Mouse (Mus musculus) adrenal gland, postnatal 14 days (tissue): ENCODE measurements around the gene Itgb3bp. TPM values are rescaled to one million over a fixed set of nuclear protein-coding genes. Genes with fewer than 3 reads are reported as not detected.
A peak's percentile ranks its signal among the peaks of the same experiment; 100 is the strongest.

Experiments
- DNase-seq: peaks from one replicate; pipeline ENCODE4 v3.0.0; 2021; ENCODE audit warnings: mixed read lengths
- long read RNA-seq, 2 experiments: library from polyadenylated mRNA; stranded (forward); transcript quantifications; one replicate each; pipeline ENCODE4 v2.0.0; 2021
- total RNA-seq: library from RNA; stranded (reverse); gene quantifications from 2 replicates; pipeline ENCODE4 v1.2.3, GENCODE M21; 2021

Itgb3bp gene
- 6.6 and 7.0 TPM in 2 replicates for total RNA-seq
- long read RNA-seq, experiment 1, transcript Itgb3bp-204 (9 exons, 2,806 nt) = major isoform, 7 of 16 reads
- long read RNA-seq, experiment 1, partial matches to known transcripts = 0 of 16 reads
- long read RNA-seq, experiment 1, other reads (novel, unspliced or antisense) = 9 of 16 reads
- long read RNA-seq, experiment 2, partial matches to known transcripts = 1 of 9 reads
- long read RNA-seq, experiment 2, other reads (novel, unspliced or antisense) = 5 of 9 reads

DNA sequence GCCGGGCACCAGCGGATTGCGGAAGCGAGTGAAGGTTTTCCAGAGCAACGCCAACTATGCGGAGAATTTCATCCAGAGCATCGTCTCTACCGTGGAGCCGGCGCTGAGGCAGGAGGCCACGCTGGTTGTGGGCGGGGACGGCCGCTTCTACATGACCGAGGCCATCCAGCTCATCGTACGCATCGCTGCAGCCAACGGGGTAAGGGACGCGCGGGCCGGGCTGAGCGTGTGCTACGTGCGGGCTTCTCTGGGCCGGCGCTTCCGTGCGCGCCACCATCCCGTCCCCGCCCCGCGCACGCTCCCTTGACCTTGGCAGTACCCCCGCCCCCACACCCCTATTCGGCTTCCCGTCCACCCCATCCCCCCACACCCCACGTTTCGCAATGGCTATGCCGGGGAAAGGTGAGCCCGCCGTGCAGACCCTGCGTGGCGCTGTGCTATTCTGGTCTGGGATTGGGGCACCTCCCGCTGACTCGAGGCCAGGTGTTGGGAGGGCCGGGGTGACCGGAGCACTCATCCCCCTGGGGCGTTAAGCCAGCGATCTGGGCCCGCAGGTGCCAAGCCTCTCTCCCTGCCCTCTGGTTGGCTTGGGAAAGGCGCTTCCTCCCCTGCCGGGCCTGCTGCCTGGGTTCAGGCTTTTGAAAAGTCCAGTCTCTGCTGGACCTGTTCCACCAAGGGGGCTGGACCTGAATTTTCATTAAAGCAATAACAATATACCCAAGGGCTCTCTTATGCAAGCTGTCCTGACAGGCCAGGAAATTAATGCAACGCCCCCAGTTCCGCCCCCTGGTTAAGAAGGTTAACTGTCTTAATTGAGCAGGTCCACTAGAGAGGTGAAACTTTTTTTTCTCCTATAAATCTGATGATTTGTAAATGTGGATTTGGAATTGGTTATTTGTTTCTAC lies at the start of gene Itgb3bp:
Gene Itgb3bp, minus strand, starts transcription at position 201 of the 905 bp plus-strand sequence.
- peak; percentile 92 for DNase-seq

DNA sequence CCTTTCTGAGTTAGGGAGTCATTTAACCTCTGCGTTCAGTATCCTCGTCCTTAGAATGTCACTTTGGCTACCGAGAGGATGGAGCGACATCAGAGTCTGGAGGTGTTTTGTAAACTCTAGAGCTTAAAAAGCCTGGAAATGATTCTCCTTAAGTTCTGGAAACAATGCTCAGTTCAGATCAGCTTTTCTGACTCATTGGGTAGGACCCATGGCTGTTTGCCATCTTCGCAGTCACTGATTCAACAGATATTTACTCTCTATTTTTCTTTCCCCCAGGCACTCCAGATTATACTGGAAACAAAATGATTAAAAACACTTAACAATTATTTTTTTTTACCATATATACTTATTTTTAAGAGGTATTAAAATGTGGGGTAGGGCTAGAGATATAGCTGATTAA lies 49.7 kb upstream of the Itgb3bp start:
- DNase-seq = no peak

DNA sequence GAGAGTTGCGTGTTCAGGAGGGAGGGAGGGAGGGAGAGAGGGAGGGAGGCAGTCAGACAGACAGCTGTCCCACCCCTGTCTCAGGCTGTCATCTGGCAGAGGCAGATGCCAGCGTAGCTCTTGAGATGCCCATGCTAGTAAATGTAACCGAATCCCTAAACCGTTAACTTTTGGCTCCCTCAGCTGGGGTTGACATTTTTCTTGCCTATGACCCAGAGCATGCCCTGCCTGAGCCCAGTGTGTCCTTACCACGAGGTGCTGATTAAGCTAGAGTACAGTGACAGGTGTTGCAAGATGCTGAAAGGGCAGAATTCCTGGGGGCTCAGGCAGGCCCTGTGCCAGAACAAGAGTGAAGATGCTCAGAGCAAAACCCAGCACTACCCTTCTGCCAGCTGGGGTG lies 44.8 kb upstream of the Itgb3bp start:
- DNase-seq = no peak

DNA sequence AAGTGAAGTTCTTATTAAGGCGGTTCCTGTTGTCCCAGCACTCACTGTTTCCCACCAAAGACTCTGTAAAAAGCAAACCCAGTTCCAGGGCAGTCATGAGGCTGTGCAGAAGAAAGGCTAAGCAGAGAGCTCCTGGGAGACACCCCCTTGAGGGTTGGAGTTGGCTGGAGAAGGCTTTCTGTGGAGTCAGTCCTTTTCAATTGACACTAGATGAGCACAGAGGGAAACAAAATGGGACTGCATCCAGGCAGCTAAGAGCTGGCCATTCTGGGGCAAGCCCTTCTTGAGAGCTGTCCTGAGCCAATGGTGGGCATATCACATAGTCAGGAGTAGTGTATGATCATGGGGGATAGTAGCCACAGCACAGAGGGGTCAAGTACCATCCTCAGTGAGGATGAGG lies 44.3 kb upstream of the Itgb3bp start:
- peak; percentile 33 for DNase-seq

DNA sequence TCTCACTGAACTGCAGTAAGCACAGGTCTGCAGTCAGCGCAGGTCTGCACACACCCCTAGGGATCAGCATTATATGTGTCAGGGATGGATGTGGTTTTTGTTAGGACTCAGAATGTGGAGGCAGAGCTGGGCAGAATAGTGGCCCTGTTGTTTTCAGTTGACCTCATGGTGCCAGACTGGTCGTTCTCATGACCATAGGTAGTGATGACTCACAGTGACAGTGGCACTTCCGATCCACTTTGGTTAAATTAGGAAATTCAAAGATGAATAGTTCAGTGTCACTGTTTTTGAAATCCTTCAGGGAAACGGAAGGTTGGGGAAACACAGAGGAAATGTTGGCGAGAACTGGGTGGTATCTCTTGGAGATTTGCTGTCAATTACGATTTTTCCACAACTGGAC lies 43.3 kb upstream of the Itgb3bp start:
- no peak for DNase-seq

DNA sequence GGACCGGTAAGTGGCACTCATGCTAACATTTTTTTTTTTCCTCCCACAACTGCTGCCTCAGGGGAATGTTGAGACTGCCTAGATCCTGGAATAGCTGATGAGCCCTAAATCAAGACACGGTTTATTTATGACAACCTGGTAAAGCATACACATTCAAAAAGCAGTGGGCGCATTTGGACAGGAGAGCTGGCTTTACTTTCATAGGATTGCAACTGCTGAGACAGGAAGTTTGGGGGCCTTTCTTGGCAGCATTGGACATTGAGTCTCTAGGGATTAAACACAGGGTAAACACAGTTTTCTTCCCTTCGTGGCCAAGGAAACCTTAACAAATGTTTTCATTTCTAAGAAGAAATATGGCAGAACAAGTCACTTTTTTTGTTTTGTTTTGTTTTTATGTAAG lies 40.5 kb upstream of the Itgb3bp start:
- no peak for DNase-seq

DNA sequence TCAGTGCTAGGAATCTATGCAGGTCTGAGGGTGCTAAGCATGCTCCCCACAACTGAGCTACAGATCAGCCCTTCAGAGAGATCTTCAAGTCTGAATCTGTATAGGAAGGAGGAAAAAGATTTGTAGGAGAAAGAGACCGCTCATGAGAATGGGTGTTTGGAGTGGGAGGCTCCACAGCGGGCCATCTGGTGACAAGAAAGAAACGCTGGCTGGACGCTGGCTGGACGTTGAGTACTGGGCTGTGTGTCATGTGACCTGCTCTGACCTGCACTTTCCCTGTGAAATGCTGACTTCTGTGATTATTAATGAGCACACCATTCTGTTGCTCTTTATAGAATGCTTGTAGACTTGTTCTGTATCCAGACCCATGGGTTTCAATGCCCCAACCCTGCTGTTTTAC lies 39.7 kb upstream of the Itgb3bp start:
- no peak for DNase-seq

DNA sequence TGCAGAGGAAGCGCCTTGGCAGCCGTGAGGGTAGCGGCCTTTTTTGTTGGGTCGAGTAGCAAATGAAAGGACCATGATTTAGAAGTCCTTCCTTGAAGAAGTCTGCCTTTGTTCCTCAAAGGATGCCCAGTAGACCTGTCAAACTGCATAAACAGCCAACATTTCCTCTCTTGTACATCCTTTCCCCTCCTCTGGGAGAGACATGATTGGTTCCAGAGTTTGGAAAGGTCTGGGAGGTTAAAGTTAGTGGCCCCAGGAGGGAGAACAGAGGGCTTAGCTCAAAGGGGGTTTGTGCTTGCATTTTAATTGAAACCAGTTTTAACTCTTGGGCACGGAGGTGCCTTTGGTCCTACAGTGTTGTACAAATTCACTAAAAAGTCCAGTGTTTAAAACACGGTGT lies 36.9 kb upstream of the Itgb3bp start:
- DNase-seq = no peak

DNA sequence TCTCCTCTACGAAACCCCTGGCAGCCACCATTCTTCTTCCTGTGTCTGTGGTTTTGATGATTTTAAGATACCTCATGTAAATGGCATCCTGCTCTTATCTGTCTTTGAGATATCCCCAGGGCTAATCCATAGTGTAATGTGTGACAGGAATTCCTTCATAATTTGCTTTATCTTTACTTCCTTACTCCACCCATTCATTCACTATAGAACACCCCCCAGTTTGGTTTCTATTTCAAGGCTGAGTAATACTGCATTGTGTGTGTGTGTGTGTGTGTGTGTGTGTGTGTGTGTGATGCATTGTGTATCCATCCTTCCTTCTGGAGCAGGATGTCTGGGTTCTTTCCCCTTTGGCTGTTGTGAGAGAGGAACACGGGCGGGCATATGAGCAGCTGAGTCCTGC lies 29.7 kb upstream of the Itgb3bp start:
- no peak for DNase-seq

DNA sequence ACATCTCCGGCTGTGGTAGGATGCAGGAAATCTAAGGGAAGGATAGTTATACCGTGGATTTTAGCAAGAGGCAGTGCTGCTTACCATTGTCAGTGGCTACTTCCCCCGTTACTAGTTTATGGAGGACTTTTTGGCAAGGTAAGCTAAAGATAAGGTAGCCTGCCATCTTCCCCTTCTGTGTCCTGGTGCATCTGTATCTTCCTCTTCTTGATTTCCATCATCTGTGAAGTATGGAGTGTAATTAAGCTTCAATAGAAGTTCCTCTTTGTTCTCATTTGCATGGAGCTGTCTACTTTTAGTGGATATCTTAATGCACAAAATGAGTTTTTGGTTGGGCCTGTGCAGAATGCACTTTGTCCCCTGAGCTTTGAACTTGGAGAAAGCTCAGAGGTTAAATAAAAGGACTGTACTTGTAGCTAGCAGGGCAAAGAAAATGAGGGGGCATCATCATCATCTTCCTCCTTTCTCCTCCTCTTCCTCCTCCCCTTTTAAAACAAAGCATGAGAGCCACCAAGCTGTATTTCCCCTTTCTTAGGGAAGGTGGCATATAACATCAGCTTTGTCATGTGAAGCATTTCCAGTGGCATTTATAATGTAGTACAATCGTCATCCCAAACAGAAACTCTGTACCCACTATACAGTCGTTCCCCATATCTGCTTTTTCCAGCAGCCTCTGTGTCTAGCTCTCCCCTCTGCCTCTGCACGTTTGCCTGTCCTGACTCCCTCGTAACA lies 28.6 kb upstream of the Itgb3bp start:
- DNase-seq = no peak

DNA sequence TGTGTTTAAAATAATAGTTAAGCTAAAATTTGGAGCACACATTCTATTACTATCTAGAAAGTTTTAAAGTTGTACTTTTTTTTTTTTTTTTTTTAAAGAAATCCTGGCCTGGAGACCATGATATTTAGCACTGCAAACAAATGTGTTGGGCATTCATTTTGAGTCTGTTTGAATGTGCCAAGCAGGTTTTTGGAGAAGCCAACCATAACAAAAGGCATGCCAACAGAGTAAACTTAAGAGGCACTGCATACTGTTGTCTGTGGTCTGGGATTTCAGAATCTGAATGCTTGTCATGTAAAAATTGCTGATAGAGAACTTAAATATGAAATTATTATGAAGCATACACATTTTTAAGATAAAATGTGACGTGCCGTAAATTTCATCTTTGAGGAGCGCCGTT lies 27.6 kb upstream of the Itgb3bp start:
- no peak for DNase-seq

DNA sequence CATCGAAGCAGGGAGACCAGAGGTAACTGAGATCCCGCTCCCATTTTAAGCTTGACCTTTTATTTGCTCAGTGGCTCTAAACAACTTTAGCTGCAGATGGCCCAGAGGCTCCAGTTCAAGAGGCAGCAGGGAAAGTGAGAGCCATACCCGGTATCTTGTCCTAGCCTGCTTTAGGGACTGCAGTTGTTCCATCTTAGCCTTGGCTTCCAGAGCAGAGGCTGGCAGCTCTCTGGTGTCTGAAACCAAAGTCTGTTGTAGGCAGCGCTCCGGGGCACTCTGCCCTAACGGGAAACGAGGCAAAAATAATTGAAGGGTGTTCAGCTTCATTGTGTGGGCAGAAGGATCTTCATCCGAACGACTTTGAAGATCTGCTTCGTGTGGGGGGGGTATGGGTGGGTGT lies 25.8 kb upstream of the Itgb3bp start:
- no peak for DNase-seq

DNA sequence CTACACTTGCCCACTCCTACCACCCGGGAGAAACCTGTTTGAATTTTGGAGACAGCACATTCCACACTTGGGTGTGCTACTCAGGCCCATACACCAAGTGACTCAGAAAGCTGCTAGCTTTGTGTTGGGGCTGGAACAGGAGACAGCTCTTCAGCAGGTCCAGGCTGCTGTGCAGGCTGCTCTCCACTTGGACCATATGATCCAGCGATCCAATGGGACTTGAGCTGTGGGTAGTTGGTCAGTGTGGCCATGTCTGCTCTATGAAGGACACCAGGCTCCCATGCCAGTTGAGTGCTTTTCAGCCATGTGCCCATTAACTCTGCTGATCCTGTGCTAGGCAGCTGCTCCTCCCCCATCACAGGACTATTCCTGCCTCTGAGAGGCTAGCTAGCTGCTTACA lies 24.3 kb upstream of the Itgb3bp start:
- no peak for DNase-seq

DNA sequence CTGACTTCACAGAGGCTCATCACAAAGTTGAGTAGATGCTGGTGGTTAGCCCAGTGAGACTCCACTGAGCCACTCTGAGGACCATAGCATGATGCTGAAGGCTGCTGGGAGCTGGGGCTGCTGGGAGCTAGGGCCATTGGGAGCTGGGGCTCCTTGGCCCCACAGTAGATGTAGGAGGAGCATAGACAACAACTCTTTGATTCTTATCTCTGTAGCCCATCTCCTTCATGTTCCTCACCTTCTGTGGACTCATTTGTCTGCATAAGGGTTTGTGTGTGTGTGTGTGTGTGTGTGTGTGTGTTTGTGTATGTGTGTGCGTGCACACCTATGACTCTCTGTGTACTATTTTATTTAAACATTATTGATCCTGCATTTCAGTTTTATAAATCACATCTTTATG lies 18.3 kb upstream of the Itgb3bp start:
- DNase-seq = no peak

DNA sequence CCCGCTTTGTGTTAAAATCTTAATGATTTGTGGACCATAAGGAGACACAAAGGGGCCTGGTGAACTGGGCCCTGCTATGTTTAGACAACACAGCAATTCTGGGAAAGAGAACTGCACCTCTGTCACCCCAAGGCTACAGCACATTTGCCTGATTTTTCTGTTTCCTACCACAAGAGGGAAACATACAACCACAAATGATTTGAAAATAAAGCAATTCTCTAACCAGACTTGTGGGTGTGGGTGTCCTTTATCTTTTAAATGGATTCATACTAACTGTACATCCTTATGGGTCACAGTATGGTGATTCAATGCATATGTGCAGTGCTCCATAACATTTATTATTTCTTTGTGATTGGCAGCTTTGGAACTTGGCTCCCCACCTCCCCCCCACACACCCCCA lies 17.6 kb upstream of the Itgb3bp start:
- no peak for DNase-seq

DNA sequence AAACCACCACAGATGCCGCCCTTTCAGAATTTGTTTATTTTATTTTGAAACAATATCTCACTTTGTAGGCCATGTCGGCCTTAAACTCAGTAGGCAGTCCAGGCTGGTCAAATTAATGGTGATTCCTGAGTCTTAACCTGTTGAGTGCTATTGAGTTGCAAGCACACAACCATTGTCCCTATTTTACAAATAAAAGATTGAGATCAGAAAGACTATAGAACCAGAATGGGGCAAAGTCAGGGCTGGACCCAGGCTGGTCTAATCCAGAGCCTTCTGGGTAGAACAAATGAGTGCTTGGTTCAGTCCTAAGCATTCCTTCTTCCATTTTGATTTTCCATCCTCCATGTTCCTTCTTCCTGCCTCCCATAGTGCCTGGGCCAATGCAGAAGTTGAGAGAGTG lies 16.9 kb upstream of the Itgb3bp start:
- no peak for DNase-seq

DNA sequence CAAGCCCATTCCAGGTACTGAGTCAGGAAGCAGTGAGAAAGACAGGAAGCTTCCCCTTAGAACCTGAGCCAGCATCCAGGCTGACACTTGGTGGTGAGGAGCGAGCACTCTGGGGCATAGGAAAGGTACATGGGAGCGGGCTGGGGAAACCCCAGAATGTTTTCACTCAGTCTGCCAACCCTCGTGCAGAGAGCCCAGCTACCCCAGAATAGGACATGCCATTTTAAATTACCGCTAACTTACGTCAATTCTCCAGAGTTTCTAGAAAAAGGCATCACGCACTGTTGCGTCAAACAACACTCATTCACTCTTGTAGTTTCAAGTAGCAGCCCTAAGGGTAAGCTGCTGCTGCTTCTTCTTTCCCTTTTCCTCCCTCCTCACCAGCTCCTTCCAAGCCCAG lies 15.4 kb upstream of the Itgb3bp start:
- no peak for DNase-seq

DNA sequence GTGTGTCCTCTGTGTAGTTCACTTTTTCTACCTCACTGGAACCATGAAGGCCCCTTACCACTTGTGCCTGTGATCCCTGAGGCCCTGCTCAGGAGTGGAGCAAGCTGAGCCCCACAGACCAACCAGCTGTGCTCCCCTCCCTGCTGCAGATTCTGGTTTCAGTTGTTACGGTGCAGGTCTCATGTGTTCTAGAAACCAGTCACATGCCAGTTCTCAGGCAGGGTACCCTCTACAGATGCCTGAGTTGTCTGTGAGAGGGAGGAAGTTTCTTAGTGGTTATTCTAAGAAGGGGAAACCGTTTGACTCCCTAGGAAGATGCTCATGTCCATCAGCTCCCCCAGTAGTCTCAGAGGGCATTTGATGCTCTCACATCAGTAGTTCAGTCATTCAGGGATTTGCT lies 15.0 kb upstream of the Itgb3bp start:
- no peak for DNase-seq

DNA sequence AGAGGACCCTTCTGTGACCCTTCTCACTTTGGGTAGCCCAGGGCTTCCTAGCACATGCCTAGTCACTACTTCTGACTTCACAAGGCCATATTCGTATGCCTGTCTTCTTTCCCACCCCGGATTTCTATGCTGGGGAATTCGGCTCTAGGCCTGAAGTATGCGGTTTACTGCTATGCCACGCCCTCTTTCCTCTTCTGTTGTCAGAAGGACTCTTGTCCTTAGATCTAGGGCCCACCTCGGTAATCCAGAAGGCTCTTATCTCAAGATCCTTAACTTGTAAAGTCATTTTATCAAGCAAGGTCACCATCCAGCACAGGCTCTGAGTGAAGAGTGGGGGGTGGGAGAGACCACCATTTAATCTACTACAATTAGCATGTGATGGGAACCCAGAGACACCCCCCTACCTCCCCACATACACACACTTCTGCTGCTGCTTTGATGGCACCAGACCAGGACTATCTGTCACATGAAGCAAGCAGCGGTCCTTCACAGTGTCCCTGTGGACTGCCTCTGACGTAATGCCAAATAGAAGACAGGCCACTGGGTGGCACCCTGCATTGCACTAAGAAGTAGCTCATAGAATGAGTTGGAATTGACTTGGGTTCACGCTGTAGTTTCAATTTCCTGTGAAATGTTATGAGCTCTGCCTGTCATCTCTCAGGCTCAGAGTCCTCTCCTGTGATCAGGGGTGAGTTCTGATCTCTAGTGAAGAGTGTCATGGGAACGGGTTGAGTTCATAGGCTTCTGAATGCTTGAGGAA lies 12.2 kb upstream of the Itgb3bp start:
- DNase-seq = peak; percentile 86

DNA sequence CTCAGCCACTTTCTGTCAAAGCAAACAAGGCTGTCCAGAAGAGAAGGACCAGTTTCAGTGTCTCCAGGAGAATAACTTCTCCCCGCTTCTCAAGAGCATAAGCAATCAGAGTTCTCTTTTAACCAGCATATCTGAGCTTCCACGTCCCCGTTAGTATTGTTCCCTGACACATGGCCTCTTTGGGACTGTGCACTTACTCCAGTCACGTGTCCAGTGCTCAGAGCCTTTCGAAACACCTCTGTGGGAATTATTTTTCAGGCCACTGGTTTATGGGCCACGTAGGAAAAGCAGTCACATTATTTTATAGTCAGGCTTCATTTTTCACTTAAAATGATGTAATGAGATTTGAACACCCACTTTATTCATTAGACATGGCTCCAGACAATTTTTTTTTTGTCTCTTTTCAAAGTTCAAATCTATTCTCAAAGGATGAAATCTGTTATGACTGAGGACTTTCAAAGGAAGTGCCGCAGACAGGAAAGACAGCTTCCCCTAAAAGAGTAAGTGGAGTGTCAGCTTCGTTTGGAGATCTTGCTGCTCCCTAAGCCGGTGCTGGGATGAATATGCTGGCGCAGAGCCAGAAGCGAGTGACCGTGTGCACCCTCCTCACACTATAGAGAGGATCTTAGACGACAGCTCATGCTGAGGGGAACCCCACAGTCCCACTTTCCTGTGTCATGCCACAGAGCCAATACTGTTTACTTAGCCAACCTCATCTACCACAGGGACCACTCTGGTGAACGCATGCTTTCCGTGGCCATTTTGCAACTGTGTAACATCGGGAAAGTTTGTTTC lies 10.3 kb upstream of the Itgb3bp start:
- DNase-seq = no peak

DNA sequence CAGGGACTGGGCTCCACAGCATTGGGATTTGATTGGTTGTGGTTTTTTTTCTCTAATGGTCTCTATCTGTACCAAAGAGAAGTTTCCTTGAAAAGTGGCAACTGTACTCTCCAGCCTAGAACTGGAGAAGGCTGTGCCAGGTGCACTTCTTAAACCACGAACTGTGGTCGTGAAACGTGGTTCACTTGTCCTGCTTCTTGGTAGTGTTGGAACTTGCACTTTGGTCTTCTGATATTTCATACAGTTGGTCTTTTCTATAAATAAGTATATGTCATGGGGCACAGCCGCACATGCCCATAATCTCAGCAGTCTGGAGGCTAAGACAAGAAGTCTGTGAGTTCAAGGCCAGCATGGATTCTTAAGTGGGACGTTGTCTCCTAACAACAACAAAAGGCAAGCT lies 6.7 kb upstream of the Itgb3bp start:
- DNase-seq = no peak

DNA sequence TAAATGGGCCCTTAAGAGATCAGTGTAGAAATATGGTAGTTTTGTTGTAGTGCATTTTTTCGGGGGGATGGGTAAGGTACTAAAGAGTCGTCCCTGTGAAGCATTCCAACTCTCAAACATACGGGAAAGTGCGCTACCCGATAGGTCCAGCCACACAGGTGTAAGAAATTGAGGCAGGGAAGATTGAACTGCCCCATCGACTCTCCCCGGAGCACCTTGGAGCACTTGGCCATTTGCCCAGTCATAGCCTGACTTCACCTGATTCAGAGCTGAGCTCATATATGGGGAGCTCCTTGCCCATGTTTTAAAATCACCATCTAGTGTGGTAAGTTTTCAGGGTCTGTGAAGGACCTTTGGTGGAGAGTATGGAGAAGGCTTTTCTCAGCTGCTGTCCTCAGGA lies 5.2 kb upstream of the Itgb3bp start:
- peak; percentile 31 for DNase-seq
